Mouse (Mus musculus) CH12.LX (cell line): Measurements from ENCODE around the gene Fermt2.

Experiments
- CHD2 ChIP-seq: IDR thresholded peaks from 2 replicates; pipeline ENCODE4 v1.6.1; 2011; ENCODE audit warnings: low read length, improper control_type of control experiment
- CTCF ChIP-seq, 2 experiments: IDR thresholded peaks in 1 of 2; conservative IDR thresholded peaks in 1 of 2; 2 replicates each; pipeline ENCODE4 v1.5.1; 2011 to 2012; ENCODE audit warnings: low read depth in 2 of 2, low read length in 2 of 2, improper control_type of control experiment in 1 of 2, inconsistent platforms in 1 of 2, mild to moderate bottlenecking in 1 of 2, moderate library complexity in 1 of 2
- MAX ChIP-seq: IDR thresholded peaks from 2 replicates; pipeline ENCODE4 v1.6.1; 2011; ENCODE audit warnings: low read length, improper control_type of control experiment
- POLR2A ChIP-seq: IDR thresholded peaks from 2 replicates; pipeline ENCODE4 v1.6.1; 2011; ENCODE audit warnings: low read depth, mild to moderate bottlenecking, improper control_type of control experiment, low read length
- ZC3H11A ChIP-seq: IDR thresholded peaks from 2 replicates; pipeline ENCODE4 v1.6.1; 2012; ENCODE audit warnings: low read depth, mild to moderate bottlenecking, inconsistent platforms, low read length, improper control_type of control experiment
- ZKSCAN1 ChIP-seq: IDR thresholded peaks from 2 replicates; pipeline ENCODE4 v1.6.1; 2012; ENCODE audit warnings: low read depth, inconsistent platforms, low read length, improper control_type of control experiment, borderline replicate concordance
- ZNF384 ChIP-seq: IDR thresholded peaks from 2 replicates; pipeline ENCODE4 v1.6.1; 2012; ENCODE audit warnings: low read depth, low read length, improper control_type of control experiment, inconsistent platforms

DNA sequence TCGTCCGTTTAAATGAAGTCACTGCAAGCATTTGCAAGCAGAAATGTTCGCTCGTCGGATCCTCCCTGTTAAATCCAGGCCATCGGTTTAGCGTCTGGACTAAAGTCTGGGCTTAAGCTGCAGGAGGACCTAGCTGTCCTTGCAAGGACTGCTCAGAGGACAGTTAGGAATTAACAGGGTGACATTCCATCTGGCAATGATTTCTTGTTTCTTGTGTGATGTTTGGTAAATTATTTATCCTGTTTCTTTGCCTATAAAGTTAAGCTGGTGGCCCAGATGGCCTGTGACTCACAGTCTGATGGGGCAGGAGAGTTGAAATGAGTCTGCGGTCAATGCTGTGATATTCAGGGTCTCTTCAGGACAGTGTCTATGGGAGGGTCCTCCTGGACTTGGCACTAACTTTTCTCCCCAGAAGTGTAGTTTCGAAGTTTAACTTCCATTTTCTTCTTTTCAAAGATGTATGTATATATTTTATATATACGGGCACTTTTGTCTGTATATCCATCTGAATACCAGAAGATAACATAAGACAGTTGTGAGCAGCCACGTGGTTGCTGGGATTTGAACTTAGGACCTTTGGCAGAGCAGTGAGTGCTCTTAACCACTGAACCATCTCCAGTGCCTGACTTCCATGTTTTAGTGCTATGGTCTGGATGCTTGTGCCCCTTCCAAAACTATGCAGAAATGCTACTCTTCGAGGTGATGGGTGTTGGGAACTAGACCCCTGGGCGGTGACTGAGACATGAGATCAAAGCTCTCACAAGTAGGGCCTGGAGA lies 99.7 kb downstream of the Fermt2 start:
- TF ChIP-seq CTCF (conservative IDR thresholded peaks at IDR 0.05 in 1 of 2, IDR thresholded peaks at IDR 0.05 in 1 of 2; ENCODE audit: low read depth in 2 of 2, low read length in 2 of 2) (no peak), MAX (no peak), ZNF384 (no peak), ZKSCAN1 (no peak), CHD2 (no peak), POLR2A (no peak), ZC3H11A (no peak)
